Mouse (Mus musculus) hindbrain, embryonic 12.5 days (tissue): ENCODE data around the gene Enpp4. TPM values are rescaled to one million over a fixed set of nuclear protein-coding genes. Genes with fewer than 3 reads are reported as not detected.

Source experiments
- ATAC-seq: fragments of 200-750 bp; cut with Nextera tagmentation; 2 replicates; pipeline ENCODE4 v1.8.0; 2017; ENCODE audit warnings: moderate TSS enrichment; ENCODE audit not compliant: low FRiP score
- H3K27ac ChIP-seq: fragments of 300-500 bp; sonication (generic); 2 replicates; pipeline ENCODE4 v1.5.1; 2016; ENCODE audit warnings: mild to moderate bottlenecking
- H3K27me3 ChIP-seq: fragments of 300-500 bp; sonication (generic); 2 replicates; pipeline ENCODE4 v1.6.1; 2016; ENCODE audit warnings: mild to moderate bottlenecking
- H3K36me3 ChIP-seq: fragments of 300-500 bp; sonication (generic); 2 replicates; pipeline ENCODE4 v1.6.1; 2016; ENCODE audit warnings: mild to moderate bottlenecking
- H3K4me1 ChIP-seq: fragments of 300-500 bp; sonication (generic); 2 replicates; pipeline ENCODE4 v1.6.1; 2016
- H3K4me2 ChIP-seq: fragments of 300-500 bp; sonication (generic); replicated peaks from 2 replicates; pipeline ENCODE4 v1.6.1; 2016; ENCODE audit warnings: mild to moderate bottlenecking
- H3K4me3 ChIP-seq: fragments of 300-500 bp; sonication (generic); 2 replicates; pipeline ENCODE4 v1.5.1; 2016; ENCODE audit warnings: mild to moderate bottlenecking
- H3K9ac ChIP-seq: fragments of 300-500 bp; sonication (generic); 2 replicates; pipeline ENCODE4 v1.6.1; 2016; ENCODE audit warnings: mild to moderate bottlenecking, moderate library complexity
- H3K9me3 ChIP-seq: fragments of 300-500 bp; sonication (generic); replicated peaks from 2 replicates; pipeline ENCODE4 v1.6.1; 2016; ENCODE audit warnings: mild to moderate bottlenecking
- WGBS: fragments of 180-500 bp; shearing (Covaris S2); methylation state at CpG from one replicate; pipeline ENCODE4 v1.1.7; 2016; 5-methylcytosine and 5-hydroxymethylcytosine counted together
- polyA plus RNA-seq: library from polyadenylated mRNA; unstranded; fragments of >200 nt; fragmentation: Nextera tagmentation; extraction: Ambion mirVana; gene quantifications from 2 replicates; pipeline ENCODE4 v1.2.1, GENCODE M21; 2016

Enpp4 gene
- polyA plus RNA-seq, 1 experiment from 2014 or later: 4.3 TPM

GRCm38 (mm10) chr17:44129092-44129750, 23.6 kb upstream of the Enpp4 start:
- Histone ChIP-seq H3K27me3 (0 out of 2 replicates have a peak, but pooled peaks cover 2% of the 10 kb centered on the region), H3K9ac (no peak overlapping the region), H3K27ac (no peak overlapping the region), H3K4me1 (no peaks in the 10 kb centered on the region), H3K4me3 (no peak overlapping the region), H3K4me2 (no peak overlapping the region), H3K9me3 (no peaks in the 10 kb centered on the region), H3K36me3 (no peaks in the 10 kb centered on the region)
- ATAC-seq: no peak
- 89% methylated on average over 13 of the region's 13 CpGs for WGBS

- H3K4me1 ChIP-seq: no peaks in the 10 kb centered on the region
- no peak overlapping the region for H3K4me2 ChIP-seq
- H3K27ac ChIP-seq: no peak overlapping the region
- H3K36me3 ChIP-seq: no peaks in the 10 kb centered on the region
- no peaks in the 10 kb centered on the region for H3K9me3 ChIP-seq
- no peak overlapping the region for H3K4me3 ChIP-seq
- ATAC-seq: no peak
- 73% methylated on average over 12 of the region's 12 CpGs for WGBS
- H3K9ac ChIP-seq: no peak overlapping the region
- H3K27me3 ChIP-seq: no peaks in the 10 kb centered on the region
These were observed 15.9 kb upstream of the Enpp4 start for GRCm38 (mm10) chr17:44121366-44122100.

GRCm38 (mm10) chr17:44118231-44118630, 12.6 kb upstream of the Enpp4 start:
- WGBS: 86% methylated on average over 4 of the region's 4 CpGs
- no peak overlapping the region for H3K4me2 ChIP-seq
- H3K9ac ChIP-seq: no peak overlapping the region
- no peak overlapping the region for H3K27ac ChIP-seq
- no peaks in the 10 kb centered on the region for H3K9me3 ChIP-seq
- ATAC-seq: no peak
- no peaks in the 10 kb centered on the region for H3K27me3 ChIP-seq
- H3K4me3 ChIP-seq: no peak overlapping the region
- no peaks in the 10 kb centered on the region for H3K36me3 ChIP-seq
- H3K4me1 ChIP-seq: no peaks in the 10 kb centered on the region

GRCm38 (mm10) chr17:44117721-44118120, 12.1 kb upstream of the Enpp4 start:
- 70% methylated on average over 2 of the region's 2 CpGs for WGBS
- H3K9ac ChIP-seq: no peak overlapping the region
- no peak for ATAC-seq
- no peak overlapping the region for H3K4me3 ChIP-seq
- H3K9me3 ChIP-seq: no peaks in the 10 kb centered on the region
- no peaks in the 10 kb centered on the region for H3K4me1 ChIP-seq
- H3K27me3 ChIP-seq: no peaks in the 10 kb centered on the region
- no peak overlapping the region for H3K4me2 ChIP-seq
- no peak overlapping the region for H3K27ac ChIP-seq
- no peaks in the 10 kb centered on the region for H3K36me3 ChIP-seq

- Histone ChIP-seq H3K4me3 (no peak overlapping the region), H3K9ac (no peak overlapping the region), H3K27me3 (no peaks in the 10 kb centered on the region), H3K36me3 (no peaks in the 10 kb centered on the region), H3K4me1 (no peaks in the 10 kb centered on the region), H3K9me3 (no peaks in the 10 kb centered on the region), H3K4me2 (no peak overlapping the region), H3K27ac (no peak overlapping the region)
- 85% methylated on average over 2 of the region's 2 CpGs for WGBS
- ATAC-seq: no peak
These were observed 11.0 kb upstream of the Enpp4 start for GRCm38 (mm10) chr17:44116584-44116983.

GRCm38 (mm10) chr17:44108331-44108730, 2.7 kb upstream of the Enpp4 start:
- Histone ChIP-seq H3K36me3 (no peaks in the 10 kb centered on the region), H3K4me3 (no peak overlapping the region), H3K9me3 (no peaks in the 10 kb centered on the region), H3K4me2 (no peak overlapping the region), H3K27ac (no peak overlapping the region), H3K9ac (no peak overlapping the region), H3K27me3 (0 out of 2 replicates have a peak, but pooled peaks cover 9% of the 10 kb centered on the region), H3K4me1 (peaks cover 5% of the 10 kb centered on the region)
- no peak for ATAC-seq
- 70% methylated on average over 3 of the region's 3 CpGs for WGBS

GRCm38 (mm10) chr17:44101961-44102360, 3.6 kb downstream of the Enpp4 start:
- H3K4me2 ChIP-seq: no peak overlapping the region
- H3K9ac ChIP-seq: no peak overlapping the region
- H3K36me3 ChIP-seq: no peaks in the 10 kb centered on the region
- no peak overlapping the region for H3K4me3 ChIP-seq
- 0 out of 2 replicates have a peak, but pooled peaks cover 9% of the 10 kb centered on the region for H3K27me3 ChIP-seq
- peaks cover 5% of the 10 kb centered on the region for H3K4me1 ChIP-seq
- H3K27ac ChIP-seq: no peak overlapping the region
- 93% methylated on average over 10 of the region's 10 CpGs for WGBS
- no peaks in the 10 kb centered on the region for H3K9me3 ChIP-seq
- ATAC-seq: no peak

GRCm38 (mm10) chr17:44100906-44101305, 4.7 kb downstream of the Enpp4 start:
- Histone ChIP-seq H3K9ac (no peak overlapping the region), H3K9me3 (no peaks in the 10 kb centered on the region), H3K36me3 (no peaks in the 10 kb centered on the region), H3K4me1 (peaks cover 5% of the 10 kb centered on the region), H3K27ac (no peak overlapping the region), H3K4me3 (no peak overlapping the region), H3K27me3 (0 out of 2 replicates have a peak, but pooled peaks cover 9% of the 10 kb centered on the region), H3K4me2 (no peak overlapping the region)
- ATAC-seq: no peak
- WGBS: 83% methylated on average over 9 of the region's 9 CpGs

- Histone ChIP-seq H3K9me3 (no peaks in the 10 kb centered on the region), H3K27me3 (0 out of 2 replicates have a peak, but pooled peaks cover 9% of the 10 kb centered on the region), H3K4me3 (no peak overlapping the region), H3K27ac (no peak overlapping the region), H3K4me1 (peaks cover 5% of the 10 kb centered on the region), H3K9ac (no peak overlapping the region), H3K36me3 (no peaks in the 10 kb centered on the region), H3K4me2 (no peak overlapping the region)
- 77% methylated on average over 4 of the region's 4 CpGs for WGBS
- no peak for ATAC-seq
These were observed 5.1 kb downstream of the Enpp4 start for GRCm38 (mm10) chr17:44100486-44100885.

- ATAC-seq: no peak
- WGBS: 31% methylated on average over 2 of the region's 2 CpGs
- H3K9me3 ChIP-seq: no peaks in the 10 kb centered on the region
- no peak overlapping the region for H3K9ac ChIP-seq
- H3K4me2 ChIP-seq: no peak overlapping the region
- H3K4me3 ChIP-seq: no peak overlapping the region
- H3K36me3 ChIP-seq: no peaks in the 10 kb centered on the region
- no peaks in the 10 kb centered on the region for H3K4me1 ChIP-seq
- no peaks in the 10 kb centered on the region for H3K27me3 ChIP-seq
- no peak overlapping the region for H3K27ac ChIP-seq
These were observed 14.1 kb downstream of the Enpp4 start for GRCm38 (mm10) chr17:44091512-44091911.

- Histone ChIP-seq H3K4me3 (no peak overlapping the region), H3K36me3 (no peaks in the 10 kb centered on the region), H3K9ac (no peak overlapping the region), H3K9me3 (no peaks in the 10 kb centered on the region), H3K27me3 (no peaks in the 10 kb centered on the region), H3K4me2 (no peak overlapping the region), H3K4me1 (no peaks in the 10 kb centered on the region), H3K27ac (no peak overlapping the region)
- ATAC-seq: no peak
- WGBS: 70% methylated on average over 2 of the region's 2 CpGs
These were observed 14.7 kb downstream of the Enpp4 start for GRCm38 (mm10) chr17:44090916-44091315.

GRCm38 (mm10) chr17:44088226-44088625, 17.4 kb downstream of the Enpp4 start:
- no peak for ATAC-seq
- H3K9ac ChIP-seq: no peak overlapping the region
- 96% methylated on average over 3 of the region's 3 CpGs for WGBS
- no peak overlapping the region for H3K4me3 ChIP-seq
- H3K36me3 ChIP-seq: peaks cover 9% of the 10 kb centered on the region
- no peaks in the 10 kb centered on the region for H3K27me3 ChIP-seq
- H3K27ac ChIP-seq: no peak overlapping the region
- no peak overlapping the region for H3K4me2 ChIP-seq
- H3K9me3 ChIP-seq: no peaks in the 10 kb centered on the region
- H3K4me1 ChIP-seq: no peaks in the 10 kb centered on the region

GRCm38 (mm10) chr17:44083156-44083555, 22.5 kb downstream of the Enpp4 start:
- 94% methylated on average over 4 of the region's 4 CpGs for WGBS
- Histone ChIP-seq H3K36me3 (peaks cover 21% of the 10 kb centered on the region), H3K4me2 (no peak overlapping the region)

More at GRCm38 (mm10) chr17:44083156-44083555, 22.5 kb downstream of the Enpp4 start:
- Histone ChIP-seq H3K27ac (no peak overlapping the region), H3K27me3 (no peaks in the 10 kb centered on the region), H3K9me3 (0 out of 2 replicates have a peak, but pooled peaks cover 4% of the 10 kb centered on the region), H3K9ac (no peak overlapping the region), H3K4me3 (no peak overlapping the region), H3K4me1 (peaks cover 6% of the 10 kb centered on the region; the same call in 1 of the 2 replicates)
- ATAC-seq: no peak
